Comparison of ENCODE assay signal across 28 mouse cellular contexts in genomic region chr6:36523599-36523998, GRCm38 (mm10).
"Had no signal": no experiment of that assay in that cellular context is flagged by ENCODE, and none has a peak within 500 bp of the region (broad histone marks: within the 10 kb centered on the region; RNA-seq: fewer than 3 reads in every experiment).

No protein-coding gene starts in this region.

- H3K4me2 ChIP-seq: embryonic facial prominence, embryonic 12.5 days; embryonic facial prominence, embryonic 13.5 days; embryonic facial prominence, embryonic 15.5 days; forebrain, embryonic 12.5 days; forebrain, embryonic 13.5 days; forebrain, embryonic 15.5 days had no signal

- H3K27ac ChIP-seq: embryonic facial prominence, embryonic 10.5 days; embryonic facial prominence, embryonic 12.5 days; embryonic facial prominence, embryonic 13.5 days; embryonic facial prominence, embryonic 15.5 days; forebrain, embryonic 10.5 days; forebrain, embryonic 12.5 days; forebrain, embryonic 13.5 days; forebrain, embryonic 15.5 days; gastrocnemius, adult 2 months had no signal

- H3K27me3 ChIP-seq: embryonic facial prominence, embryonic 12.5 days; embryonic facial prominence, embryonic 13.5 days; embryonic facial prominence, embryonic 15.5 days; forebrain, embryonic 12.5 days; forebrain, embryonic 13.5 days; forebrain, embryonic 15.5 days had no signal

- DNase-seq: cerebellum, adult 18-20 months; cerebellum, adult 2 months; cerebellum, adult 8-10 months; cerebellum, adult 9-10 months; cerebellum, adult 9-11 months; cerebellum, postnatal 10 days; cerebellum, postnatal 14 days; cerebellum, postnatal 25 days; cerebellum, postnatal 36 days; embryo, embryonic 11 days; forebrain, postnatal 0 days; gastrocnemius, adult 2 months; gastrocnemius, postnatal 10 days; gastrocnemius, postnatal 14 days; gastrocnemius, postnatal 25 days; gastrocnemius, postnatal 36 days; heart, adult 18-20 months had no signal

- H3K9ac ChIP-seq: embryonic facial prominence, embryonic 12.5 days; embryonic facial prominence, embryonic 13.5 days; embryonic facial prominence, embryonic 15.5 days; forebrain, embryonic 12.5 days; forebrain, embryonic 13.5 days; forebrain, embryonic 15.5 days; forebrain, postnatal 0 days had no signal

- H3K9me3 ChIP-seq: embryonic facial prominence, embryonic 10.5 days; embryonic facial prominence, embryonic 12.5 days; embryonic facial prominence, embryonic 13.5 days; embryonic facial prominence, embryonic 15.5 days; forebrain, embryonic 10.5 days; forebrain, embryonic 12.5 days; forebrain, embryonic 13.5 days; forebrain, embryonic 15.5 days had no signal

- H3K4me1 ChIP-seq: embryonic facial prominence, embryonic 10.5 days; embryonic facial prominence, embryonic 12.5 days; embryonic facial prominence, embryonic 13.5 days; embryonic facial prominence, embryonic 15.5 days; forebrain, embryonic 10.5 days; forebrain, embryonic 12.5 days; forebrain, embryonic 13.5 days; forebrain, embryonic 15.5 days had no signal

- ATAC-seq: forebrain, embryonic 13.5 days; forebrain, embryonic 14.5 days; forebrain, embryonic 15.5 days; forebrain, embryonic 16.5 days; forebrain, postnatal 0 days had no signal

- H3K4me3 ChIP-seq: embryonic facial prominence, embryonic 10.5 days; embryonic facial prominence, embryonic 12.5 days; embryonic facial prominence, embryonic 13.5 days; embryonic facial prominence, embryonic 15.5 days; erythroblast, embryonic 14.5 days; forebrain, embryonic 10.5 days; forebrain, embryonic 12.5 days; forebrain, embryonic 13.5 days; forebrain, embryonic 15.5 days; gastrocnemius, adult 2 months had no signal

- H3K36me3 ChIP-seq: embryonic facial prominence, embryonic 10.5 days; embryonic facial prominence, embryonic 12.5 days; embryonic facial prominence, embryonic 13.5 days; embryonic facial prominence, embryonic 15.5 days; forebrain, embryonic 10.5 days; forebrain, embryonic 12.5 days; forebrain, embryonic 15.5 days had no signal
